Mouse (Mus musculus) forebrain, embryonic 15.5 days (tissue): ENCODE measurements around the gene Ankrd28. TPM values are rescaled to one million over a fixed set of nuclear protein-coding genes. Genes with fewer than 3 reads are reported as not detected.
A peak's percentile ranks its signal among the peaks of the same experiment; 100 is the strongest.

Source experiments
- ATAC-seq: fragments of 200-750 bp; cut with Nextera tagmentation; replicated peaks from 2 replicates; pipeline ENCODE4 v1.8.0; 2017; ENCODE audit warnings: mild to moderate bottlenecking, moderate TSS enrichment, moderate library complexity
- H3K27ac ChIP-seq: fragments of 300-500 bp; sonication (generic); replicated peaks from 2 replicates; pipeline ENCODE4 v1.5.1; 2015; ENCODE audit warnings: mild to moderate bottlenecking, inconsistent platforms
- H3K27me3 ChIP-seq: fragments of 300-500 bp; sonication (generic); 2 replicates; pipeline ENCODE4 v1.6.1; 2015; ENCODE audit warnings: inconsistent platforms
- H3K36me3 ChIP-seq: fragments of 300-500 bp; sonication (generic); 2 replicates; pipeline ENCODE4 v1.6.1; 2015; ENCODE audit warnings: mild to moderate bottlenecking, inconsistent platforms
- H3K4me1 ChIP-seq: fragments of 300-500 bp; sonication (generic); 2 replicates; pipeline ENCODE4 v1.6.1; 2015; ENCODE audit warnings: inconsistent platforms
- H3K4me2 ChIP-seq: fragments of 300-500 bp; sonication (generic); replicated peaks from 2 replicates; pipeline ENCODE4 v1.6.1; 2015; ENCODE audit warnings: mild to moderate bottlenecking, inconsistent platforms
- H3K4me3 ChIP-seq: fragments of 300-500 bp; sonication (generic); 2 replicates; pipeline ENCODE4 v1.5.1; 2015; ENCODE audit warnings: mild to moderate bottlenecking, inconsistent platforms
- H3K9ac ChIP-seq: fragments of 300-500 bp; sonication (generic); replicated peaks from 2 replicates; pipeline ENCODE4 v1.6.1; 2015; ENCODE audit warnings: mild to moderate bottlenecking, inconsistent platforms
- H3K9me3 ChIP-seq: fragments of 300-500 bp; sonication (generic); 2 replicates; pipeline ENCODE4 v1.6.1; 2016; ENCODE audit warnings: inconsistent platforms
- WGBS: fragments of 180-500 bp; shearing (Covaris S2); methylation state at CpG from one replicate; pipeline ENCODE4 v1.1.7; 2015; ENCODE audit warnings: mixed read lengths; 5-methylcytosine and 5-hydroxymethylcytosine counted together
- polyA plus RNA-seq: library from polyadenylated mRNA; unstranded; fragments of >200 nt; fragmentation: Nextera tagmentation; extraction: Ambion mirVana; gene quantifications from 2 replicates; pipeline ENCODE4 v1.2.1, GENCODE M21; 2015

The Ankrd28 gene
- polyA plus RNA-seq, 1 experiment from 2014 or later: 11.6 TPM

- H3K4me3 ChIP-seq: peak overlapping the region; percentile 41
- no peaks in the 10 kb centered on the region for H3K27me3 ChIP-seq
- H3K36me3 ChIP-seq: peaks cover 3% of the 10 kb centered on the region; the same call in 1 of the 2 replicates
- H3K4me1 ChIP-seq: peaks cover 64% of the 10 kb centered on the region
- peak overlapping the region; percentile 50 for H3K9ac ChIP-seq
- H3K27ac ChIP-seq: peak overlapping the region; percentile 98
- no peaks in the 10 kb centered on the region for H3K9me3 ChIP-seq
- peak overlapping the region; percentile 64 for H3K4me2 ChIP-seq
- ATAC-seq: peak; percentile 93
- 1% methylated on average over 44 of the region's 44 CpGs for WGBS
Observed at GRCm38 (mm10) chr14:31661671-31662554, 168.5 kb downstream of the Ankrd28 start.

GRCm38 (mm10) chr14:31660312-31661093, 169.9 kb downstream of the Ankrd28 start:
- Histone ChIP-seq H3K27ac (peak overlapping the region; percentile 98), H3K4me3 (no peak overlapping the region), H3K36me3 (no peaks in the 10 kb centered on the region), H3K4me1 (peaks cover 65% of the 10 kb centered on the region), H3K9ac (no peak overlapping the region), H3K27me3 (no peaks in the 10 kb centered on the region), H3K9me3 (no peaks in the 10 kb centered on the region), H3K4me2 (no peak overlapping the region)
- 20% methylated on average over 7 of the region's 7 CpGs for whole genome bisulfite sequencing
- no peak for ATAC-seq

- Histone ChIP-seq H3K4me1 (peaks cover 65% of the 10 kb centered on the region), H3K9ac (no peak overlapping the region), H3K27me3 (no peaks in the 10 kb centered on the region), H3K27ac (peak overlapping the region; percentile 98), H3K4me3 (no peak overlapping the region), H3K9me3 (no peaks in the 10 kb centered on the region), H3K4me2 (no peak overlapping the region), H3K36me3 (no peaks in the 10 kb centered on the region)
- no peak for ATAC-seq
- 31% methylated on average over 10 of the region's 10 CpGs for WGBS
Observed at GRCm38 (mm10) chr14:31659501-31660181, 170.8 kb downstream of the Ankrd28 start.

- H3K4me1 ChIP-seq: peaks cover 51% of the 10 kb centered on the region
- H3K36me3 ChIP-seq: no peaks in the 10 kb centered on the region
- H3K9me3 ChIP-seq: no peaks in the 10 kb centered on the region
- 79% methylated on average over 8 of the region's 8 CpGs for WGBS
- no peak overlapping the region for H3K4me2 ChIP-seq
- no peak overlapping the region for H3K4me3 ChIP-seq
- H3K27me3 ChIP-seq: no peaks in the 10 kb centered on the region
- no peak overlapping the region for H3K9ac ChIP-seq
- ATAC-seq: no peak
- no peak overlapping the region for H3K27ac ChIP-seq
Observed at GRCm38 (mm10) chr14:31658126-31658680, 172.2 kb downstream of the Ankrd28 start.

GRCm38 (mm10) chr14:31656857-31657645, 173.4 kb downstream of the Ankrd28 start:
- ATAC-seq: peak; percentile 11; the same call in 1 of the 2 replicates

GRCm38 (mm10) chr14:31656386-31656785, 174.1 kb downstream of the Ankrd28 start:
- no peak overlapping the region for H3K4me3 ChIP-seq
- H3K27ac ChIP-seq: no peak overlapping the region
- H3K4me2 ChIP-seq: no peak overlapping the region
- 82% methylated on average over 7 of the region's 7 CpGs for WGBS
- no peak for ATAC-seq
- H3K36me3 ChIP-seq: no peaks in the 10 kb centered on the region
- no peaks in the 10 kb centered on the region for H3K27me3 ChIP-seq
- peaks cover 36% of the 10 kb centered on the region for H3K4me1 ChIP-seq
- H3K9me3 ChIP-seq: no peaks in the 10 kb centered on the region
- no peak overlapping the region for H3K9ac ChIP-seq

More at GRCm38 (mm10) chr14:31656857-31657645, 173.4 kb downstream of the Ankrd28 start:
- H3K4me1 ChIP-seq: peaks cover 41% of the 10 kb centered on the region
- H3K27ac ChIP-seq: 0 out of 2 replicates have a peak overlapping the region, but pooled peaks have one; percentile 15
- no peaks in the 10 kb centered on the region for H3K27me3 ChIP-seq
- H3K4me3 ChIP-seq: no peak overlapping the region
- H3K9ac ChIP-seq: no peak overlapping the region
- no peak overlapping the region for H3K4me2 ChIP-seq
- no peaks in the 10 kb centered on the region for H3K9me3 ChIP-seq
- 35% methylated on average over 5 of the region's 5 CpGs for WGBS
- no peaks in the 10 kb centered on the region for H3K36me3 ChIP-seq

- Histone ChIP-seq H3K9ac (no peak overlapping the region), H3K9me3 (no peaks in the 10 kb centered on the region), H3K36me3 (no peaks in the 10 kb centered on the region), H3K27ac (no peak overlapping the region), H3K4me2 (no peak overlapping the region), H3K27me3 (no peaks in the 10 kb centered on the region), H3K4me1 (peaks cover 27% of the 10 kb centered on the region), H3K4me3 (no peak overlapping the region)
- 78% methylated on average over 14 of the region's 14 CpGs for WGBS
- no peak for ATAC-seq
Observed at GRCm38 (mm10) chr14:31655406-31655805, 175.0 kb downstream of the Ankrd28 start.

GRCm38 (mm10) chr14:31654816-31655215, 175.6 kb downstream of the Ankrd28 start:
- H3K27ac ChIP-seq: no peak overlapping the region
- no peaks in the 10 kb centered on the region for H3K36me3 ChIP-seq
- WGBS: 84% methylated on average over 5 of the region's 5 CpGs
- ATAC-seq: no peak
- H3K4me3 ChIP-seq: no peak overlapping the region
- no peak overlapping the region for H3K4me2 ChIP-seq
- no peaks in the 10 kb centered on the region for H3K9me3 ChIP-seq
- no peaks in the 10 kb centered on the region for H3K27me3 ChIP-seq
- H3K4me1 ChIP-seq: peaks cover 21% of the 10 kb centered on the region
- no peak overlapping the region for H3K9ac ChIP-seq

- peaks cover 9% of the 10 kb centered on the region for H3K4me1 ChIP-seq
- H3K9me3 ChIP-seq: no peaks in the 10 kb centered on the region
- no peaks in the 10 kb centered on the region for H3K36me3 ChIP-seq
- WGBS: 85% methylated on average over 14 of the region's 14 CpGs
- no peak for ATAC-seq
- H3K4me2 ChIP-seq: no peak overlapping the region
- H3K27me3 ChIP-seq: no peaks in the 10 kb centered on the region
- H3K9ac ChIP-seq: no peak overlapping the region
- H3K27ac ChIP-seq: no peak overlapping the region
- H3K4me3 ChIP-seq: no peak overlapping the region
Observed at GRCm38 (mm10) chr14:31653101-31653875, 177.2 kb downstream of the Ankrd28 start.

- H3K4me3 ChIP-seq: no peak overlapping the region
- no peak for ATAC-seq
- 88% methylated on average over 1 of the region's 1 CpGs for WGBS
Observed at GRCm38 (mm10) chr14:31652624-31653023, 177.8 kb downstream of the Ankrd28 start.

More at GRCm38 (mm10) chr14:31652624-31653023, 177.8 kb downstream of the Ankrd28 start:
- no peak overlapping the region for H3K27ac ChIP-seq
- peaks cover 8% of the 10 kb centered on the region for H3K4me1 ChIP-seq
- H3K4me2 ChIP-seq: no peak overlapping the region
- no peak overlapping the region for H3K9ac ChIP-seq
- no peaks in the 10 kb centered on the region for H3K27me3 ChIP-seq
- no peaks in the 10 kb centered on the region for H3K9me3 ChIP-seq
- no peaks in the 10 kb centered on the region for H3K36me3 ChIP-seq
